Mouse (Mus musculus) cerebellum, adult 9-11 months (tissue): ENCODE measurements around the gene Cfap99.
A peak's percentile ranks its signal among the peaks of the same experiment; 100 is the strongest.

Experiments
- DNase-seq: peaks from one replicate; pipeline ENCODE4 v3.0.0; 2022

Cfap99 gene

DNA sequence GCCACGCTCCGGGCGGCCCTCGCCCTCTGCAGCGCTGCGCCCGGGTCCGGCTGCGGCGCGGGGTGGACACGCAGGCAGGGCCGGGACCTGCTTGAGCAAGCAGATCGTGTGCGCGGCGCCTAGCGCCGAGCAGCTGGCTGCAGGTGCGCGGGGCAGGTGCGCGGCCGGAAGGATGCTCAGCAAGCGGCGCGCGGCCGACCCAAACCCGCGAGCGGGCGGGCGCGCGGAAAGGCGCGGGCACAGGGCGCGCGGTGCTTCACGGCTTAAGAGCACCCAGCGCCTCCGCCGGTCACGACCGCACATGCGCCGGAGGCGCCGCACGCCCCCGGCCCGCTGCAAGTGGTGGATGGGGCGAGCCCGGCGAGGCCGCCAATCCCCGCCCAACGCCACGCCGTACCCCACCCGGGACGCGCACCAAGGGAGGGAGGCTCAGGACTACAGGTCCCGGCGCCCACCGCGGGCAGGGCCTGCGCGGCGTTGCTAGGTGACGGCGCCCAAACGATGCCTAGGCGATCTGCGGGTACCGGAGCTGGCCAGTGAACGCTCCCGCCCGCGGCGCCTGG is at the start of gene Cfap99, which contains the start of gene Zfyve28:
Gene Cfap99 (plus strand): TSS at position 447 of the 563 bp plus-strand sequence.
Gene Zfyve28 (minus strand): TSS at position 296 of the 563 bp plus-strand sequence.
- peak; percentile 99 for DNase-seq

DNA sequence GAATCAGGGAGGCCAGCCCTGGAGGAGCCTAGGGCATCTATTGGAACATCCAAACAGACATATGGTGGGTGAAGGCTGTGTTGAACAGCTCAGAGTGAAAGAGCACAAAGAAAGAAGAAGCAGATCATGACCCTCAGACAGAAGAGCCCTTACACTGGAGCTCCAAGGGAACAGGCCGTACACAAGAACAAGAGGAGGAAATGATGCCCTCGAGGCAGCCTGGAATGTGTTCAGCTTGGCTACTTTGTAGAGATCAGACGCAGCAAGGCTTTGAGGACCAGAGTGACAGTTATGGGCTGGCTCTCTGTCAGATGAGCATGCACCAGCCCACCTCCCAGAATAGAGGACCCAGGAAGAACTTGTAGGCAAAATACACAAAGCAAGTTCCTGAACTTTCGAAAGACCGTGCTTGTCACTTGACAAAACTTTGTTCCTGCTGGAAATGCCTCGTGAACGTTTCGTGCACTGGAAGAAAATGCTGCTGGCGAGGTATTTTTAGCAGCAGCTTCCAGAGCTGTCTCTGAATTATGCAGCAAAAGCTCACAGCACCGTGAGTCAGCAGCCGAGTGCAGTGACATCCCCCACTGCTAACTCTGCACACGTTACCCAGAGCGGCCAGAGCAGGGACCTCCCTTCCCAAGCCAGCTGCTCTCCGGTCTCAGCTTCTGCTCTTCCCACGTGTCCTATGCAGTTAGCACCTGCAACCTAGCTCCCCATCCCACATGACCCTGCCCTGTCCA is 46.0 kb upstream of the Cfap99 start:
- DNase-seq = no peak

DNA sequence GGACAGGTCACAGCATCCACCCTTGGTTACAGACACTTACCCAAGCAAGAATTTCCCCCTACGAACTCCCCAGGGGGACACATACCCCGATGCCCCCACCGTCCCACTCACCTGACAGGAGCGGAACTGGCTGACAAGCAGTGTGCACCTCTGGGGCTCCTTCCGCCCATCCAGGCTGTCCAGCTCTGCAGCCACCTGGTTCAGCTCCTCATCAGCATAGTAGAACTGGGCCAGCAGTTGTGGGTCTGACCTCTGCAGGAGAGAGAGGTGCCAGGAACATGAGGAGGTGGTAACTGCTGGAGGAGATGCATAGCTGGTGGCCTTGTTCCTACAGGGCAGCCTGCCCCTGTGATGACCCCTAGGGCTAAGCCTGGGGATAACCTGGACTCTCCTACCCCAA is 45.3 kb upstream of the Cfap99 start:
- DNase-seq = no peak

DNA sequence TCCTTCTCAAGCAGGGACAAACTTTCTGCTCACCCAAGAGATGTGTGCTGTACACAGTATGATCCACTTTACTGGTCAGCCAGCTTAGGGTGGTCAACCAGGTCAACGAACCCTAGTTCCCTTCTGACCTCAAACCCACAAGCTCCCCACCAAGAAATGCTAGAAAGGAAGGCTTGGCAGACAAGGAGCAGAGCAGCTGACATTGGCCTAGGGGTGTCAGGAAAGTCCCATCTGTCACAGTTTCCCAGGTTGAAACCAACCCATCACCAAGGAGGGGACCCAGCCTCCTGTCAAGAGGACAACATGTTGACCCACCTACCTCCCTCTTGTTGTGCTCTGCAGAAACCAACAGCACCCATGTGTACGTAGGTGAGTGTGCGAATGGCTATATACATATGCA is 42.0 kb upstream of the Cfap99 start:
- no peak for DNase-seq

DNA sequence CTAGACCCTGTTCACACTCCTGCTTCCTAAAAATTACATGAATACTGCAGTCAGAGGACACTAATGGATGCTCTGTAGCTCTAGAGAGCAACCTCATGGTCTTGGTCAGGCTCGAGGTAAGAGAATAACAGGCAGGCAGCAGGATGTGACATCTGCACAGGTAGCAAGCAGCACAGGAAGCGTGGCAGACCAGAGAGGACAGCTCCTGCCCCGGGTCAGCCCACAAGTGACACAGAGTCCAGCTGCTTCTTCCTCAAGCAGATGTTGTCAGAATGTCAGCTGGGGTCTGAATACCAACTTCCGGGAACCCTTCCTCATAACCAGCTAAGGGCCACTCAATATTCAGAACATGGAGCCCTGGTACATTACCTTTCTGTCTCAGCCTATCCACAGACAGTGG is 39.3 kb upstream of the Cfap99 start:
- DNase-seq = no peak

DNA sequence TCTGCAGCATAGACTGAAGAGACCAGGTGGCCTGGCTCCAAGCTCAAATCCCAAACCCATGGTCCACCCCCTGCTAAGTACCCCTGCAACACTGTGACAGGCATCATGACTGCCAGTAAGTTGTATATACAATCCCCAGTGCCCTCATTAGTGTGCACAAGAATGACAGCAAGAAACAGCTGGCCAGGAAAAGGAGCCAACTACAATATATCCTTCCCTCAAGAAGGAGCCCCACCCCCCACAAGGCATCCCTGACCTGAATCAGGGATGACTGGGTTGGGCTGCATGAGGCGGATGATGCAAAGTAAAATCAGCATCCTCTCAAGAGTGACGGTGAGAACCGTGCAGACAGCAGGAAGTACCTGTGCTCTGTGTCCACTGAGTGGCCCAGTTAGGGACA is 38.3 kb upstream of the Cfap99 start:
- no peak for DNase-seq

DNA sequence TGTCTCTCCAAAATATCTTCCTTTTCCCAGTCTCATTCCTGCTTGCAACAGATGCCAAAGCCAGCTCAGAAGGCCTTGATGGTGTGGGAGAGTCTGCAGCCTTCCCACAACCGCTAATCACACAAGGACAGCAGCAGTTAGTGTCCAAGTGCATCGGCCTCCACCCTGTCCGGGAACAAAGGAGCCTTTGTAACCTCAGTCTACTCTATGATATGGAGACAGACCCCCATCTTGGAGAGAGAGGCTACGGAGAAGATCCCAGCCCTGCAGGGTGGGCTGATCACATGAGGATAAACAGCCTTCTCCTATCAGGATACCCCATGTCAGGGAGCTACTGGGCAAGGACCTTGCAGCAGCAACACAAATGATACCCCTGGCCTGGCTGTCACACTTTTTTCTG is 36.6 kb upstream of the Cfap99 start:
- no peak for DNase-seq

DNA sequence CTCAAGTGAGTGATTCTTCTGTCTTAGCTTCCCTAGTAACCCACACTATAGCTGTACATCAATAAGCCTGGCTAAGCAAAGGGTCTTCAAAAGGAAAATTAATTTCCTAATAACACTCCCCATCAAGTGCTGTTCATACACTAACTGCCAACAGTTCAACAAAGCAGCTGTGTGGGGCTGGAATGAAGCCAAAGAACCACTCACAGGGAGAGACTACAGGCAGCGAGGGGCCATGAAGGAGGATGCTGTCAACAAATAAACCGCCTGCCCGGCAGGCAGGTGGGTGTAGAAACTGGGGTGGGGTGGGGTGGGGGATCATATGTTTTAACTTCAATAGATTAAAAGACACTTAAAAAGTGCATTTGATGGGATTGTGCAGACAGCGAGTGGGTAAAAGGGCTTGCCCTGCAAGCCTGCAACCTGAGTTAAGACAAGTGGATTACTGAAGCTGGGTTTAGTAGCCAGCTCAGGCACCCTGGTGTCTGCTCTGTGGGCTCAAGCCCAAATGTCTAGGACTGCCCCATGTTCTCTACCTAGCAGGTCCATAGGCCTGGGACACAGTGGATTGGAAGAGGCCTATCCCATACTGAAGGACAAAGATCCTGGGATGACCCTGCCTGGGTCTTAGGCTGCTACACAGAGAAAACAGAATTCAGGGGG is 36.0 kb upstream of the Cfap99 start:
- no peak for DNase-seq

DNA sequence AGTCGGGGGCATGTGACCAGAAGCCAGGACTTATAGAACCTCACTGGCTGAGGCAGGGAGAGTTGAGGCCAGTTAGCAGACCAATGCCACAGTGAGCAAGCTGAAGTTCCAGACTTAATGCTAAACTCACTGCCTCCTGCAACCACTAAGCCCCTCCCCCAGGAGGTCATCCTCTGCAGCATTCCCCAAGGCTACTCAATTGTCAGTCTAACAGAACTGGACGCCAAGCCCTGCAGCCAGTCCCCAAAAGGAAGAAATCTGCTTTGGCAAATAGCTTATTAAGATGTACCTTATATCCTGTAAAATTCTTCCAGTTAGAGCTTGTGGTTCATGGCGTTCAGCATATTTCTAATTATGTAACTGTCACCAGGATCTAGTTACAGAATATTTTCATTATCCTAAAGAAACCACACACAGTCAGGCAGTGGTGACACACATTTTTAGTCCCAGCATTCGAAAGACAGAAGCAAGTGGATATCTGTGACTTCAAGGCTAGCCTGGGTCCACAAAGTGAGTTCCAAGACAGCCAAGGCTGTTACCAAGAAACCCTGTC is 35.4 kb upstream of the Cfap99 start:
- DNase-seq = no peak

DNA sequence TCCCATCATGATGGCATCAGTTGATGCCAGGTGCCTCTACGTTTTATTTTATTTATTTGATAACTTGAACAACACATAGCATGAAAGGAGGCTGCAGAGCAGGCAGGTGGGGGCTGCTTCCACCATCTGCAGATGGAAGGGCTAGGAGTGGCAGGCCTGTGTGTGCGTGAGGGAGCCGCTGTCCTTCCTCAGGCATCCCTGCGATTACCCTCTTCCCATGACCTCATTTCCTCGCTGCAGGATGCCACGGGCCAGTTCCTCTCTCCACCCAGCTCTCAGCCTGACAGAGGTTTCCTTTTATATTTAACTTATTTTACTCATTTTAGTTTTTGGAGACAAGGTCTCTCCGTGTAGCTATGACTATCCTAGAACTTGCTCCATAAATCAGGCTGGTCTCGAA is 34.1 kb upstream of the Cfap99 start:
- no peak for DNase-seq

DNA sequence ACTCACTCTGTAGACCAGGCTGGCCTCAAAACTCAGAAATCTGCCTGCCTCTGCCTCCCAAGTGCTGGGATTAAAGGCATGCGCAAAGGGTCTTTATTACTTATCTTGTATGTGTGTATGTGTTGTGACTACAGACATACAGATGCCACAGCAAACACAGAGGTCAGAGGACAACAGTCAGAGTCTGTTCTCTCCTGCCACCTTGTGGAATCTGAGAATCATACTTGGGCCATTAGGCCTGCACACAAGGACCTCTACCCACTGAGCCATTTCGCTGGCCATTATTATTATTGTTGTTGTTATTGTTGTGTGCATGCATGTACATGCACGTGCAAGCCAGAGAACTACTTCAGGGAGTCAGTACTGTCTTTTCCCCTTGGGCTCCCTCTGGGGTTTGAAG is 33.2 kb upstream of the Cfap99 start:
- no peak for DNase-seq

DNA sequence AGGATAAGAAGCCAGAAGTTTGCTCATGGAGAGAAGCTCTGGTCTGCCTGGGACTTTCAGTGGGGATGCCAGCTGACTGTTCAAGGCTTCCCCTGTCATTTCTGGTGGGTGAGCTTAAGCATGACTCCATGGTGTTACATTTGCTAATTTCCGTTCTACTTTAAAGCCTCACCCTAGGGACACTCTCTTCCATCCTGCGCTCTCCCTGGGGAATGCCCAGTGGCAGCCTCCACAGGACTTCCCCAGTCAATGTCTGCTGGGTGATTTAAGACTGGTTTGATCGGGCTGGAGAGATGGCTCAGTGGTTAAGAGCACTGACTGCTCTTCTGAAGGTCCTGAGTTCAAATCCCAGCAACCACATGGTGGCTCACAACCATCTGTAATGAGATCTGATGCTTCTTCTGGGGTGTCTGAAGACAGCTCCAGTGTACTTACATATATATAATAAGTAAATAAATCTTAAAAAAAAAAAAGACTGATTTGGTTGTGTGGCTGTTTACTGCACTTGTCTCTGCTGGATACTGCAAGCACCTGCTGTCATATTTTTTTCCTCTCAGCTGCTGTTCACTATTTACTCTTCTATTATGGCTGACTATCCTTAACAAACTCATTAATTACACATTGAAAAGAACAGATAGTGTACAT is 29.1 kb upstream of the Cfap99 start:
- DNase-seq = no peak

DNA sequence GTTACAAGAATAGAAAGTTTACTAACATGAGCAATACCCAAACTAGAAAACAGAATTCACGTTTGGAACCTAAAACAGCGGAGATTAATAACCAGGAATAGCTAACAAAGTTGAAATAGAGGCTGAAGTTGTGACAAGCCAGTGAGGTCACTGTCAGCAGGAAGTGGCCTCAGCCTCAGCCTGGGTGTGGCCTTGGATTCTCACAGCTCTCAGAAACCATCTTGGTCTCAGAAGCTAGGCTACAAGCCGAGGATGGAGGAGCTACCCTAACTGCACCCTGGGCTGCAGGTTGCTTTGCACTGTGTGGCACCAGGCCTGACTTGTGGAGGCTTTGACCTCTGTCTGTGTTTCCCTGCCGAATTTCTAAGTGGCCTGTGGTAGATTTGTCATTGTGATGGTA is 22.3 kb upstream of the Cfap99 start:
- DNase-seq = no peak

DNA sequence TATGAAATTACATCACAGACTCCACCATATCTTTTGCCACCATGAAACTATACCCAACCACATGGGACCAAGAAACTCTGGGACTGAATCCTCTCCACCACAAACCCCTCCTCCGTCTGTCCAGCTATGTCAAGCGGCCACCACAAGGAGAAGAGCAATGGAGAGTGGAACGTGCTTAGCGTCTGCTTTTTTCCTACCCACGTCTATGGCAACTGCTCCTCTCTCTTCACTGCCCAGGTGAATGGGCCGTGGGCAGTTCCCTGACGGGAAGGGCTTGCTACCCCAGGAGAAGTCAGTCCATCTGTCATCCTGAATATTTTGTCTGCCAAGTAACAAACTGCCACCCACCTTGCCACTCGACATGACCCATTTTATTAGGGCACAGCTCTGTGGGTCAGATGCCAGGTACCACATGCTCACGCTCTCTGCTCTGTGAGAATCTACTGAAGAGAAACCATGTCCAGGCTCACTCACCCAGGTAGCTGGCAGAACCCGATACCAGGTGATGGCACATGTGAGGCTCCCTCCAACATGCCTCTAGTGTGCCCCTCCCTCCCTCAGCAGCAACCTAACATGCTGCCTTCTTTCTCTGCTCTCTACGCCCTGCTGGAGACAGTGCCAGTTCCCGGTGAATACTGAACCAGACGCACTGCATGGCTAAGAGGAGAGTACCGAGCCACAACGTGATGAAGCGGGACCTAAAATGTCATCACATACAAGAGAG is 19.0 kb upstream of the Cfap99 start:
- peak; percentile 99 for DNase-seq

DNA sequence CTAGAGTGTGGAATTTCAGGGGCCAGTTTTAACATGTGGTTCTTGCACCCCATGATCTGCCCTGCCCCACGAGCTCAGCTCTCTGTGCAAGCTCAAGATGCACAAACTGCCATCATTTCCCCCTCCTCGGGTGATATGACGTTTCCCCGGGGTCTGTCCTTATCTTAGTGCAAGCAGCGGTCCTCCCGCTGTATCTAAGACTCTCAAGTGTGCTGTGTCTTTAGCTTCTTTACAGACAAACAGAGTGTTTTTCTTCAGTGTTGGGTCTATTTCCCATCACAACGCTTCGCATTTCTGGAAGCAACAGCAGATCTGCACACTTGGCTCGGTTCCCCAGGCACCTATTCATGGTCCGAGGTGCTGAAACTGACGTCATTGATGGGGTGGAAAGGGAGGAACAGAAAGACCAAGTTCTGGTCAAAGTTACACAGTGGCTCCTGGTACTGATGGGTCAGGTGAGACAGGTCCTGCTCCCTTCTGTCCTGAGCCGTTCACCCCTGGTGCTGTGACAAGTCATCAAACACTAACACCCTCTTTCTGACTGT is 18.4 kb upstream of the Cfap99 start:
- peak; percentile 82 for DNase-seq

DNA sequence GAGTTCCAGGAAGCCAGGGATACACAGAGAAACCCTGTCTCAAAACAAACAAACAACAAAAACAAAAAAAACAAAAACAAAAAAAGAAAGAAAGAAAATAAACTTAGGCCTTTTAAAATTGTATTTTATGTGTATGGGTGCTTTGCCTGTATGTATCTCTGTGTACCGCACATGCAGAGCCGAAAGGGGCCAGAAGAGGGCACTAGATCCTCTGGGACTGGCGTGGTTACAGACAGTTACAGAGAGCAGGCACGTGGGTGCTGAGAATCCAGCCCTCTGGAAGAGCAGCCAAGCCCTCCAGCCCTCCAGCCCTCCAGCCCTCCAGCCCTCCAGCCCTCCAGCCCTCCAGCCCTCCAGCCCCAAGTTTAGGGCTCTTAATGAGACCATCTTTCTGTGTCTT is 16.7 kb upstream of the Cfap99 start:
- peak; percentile 51 for DNase-seq

DNA sequence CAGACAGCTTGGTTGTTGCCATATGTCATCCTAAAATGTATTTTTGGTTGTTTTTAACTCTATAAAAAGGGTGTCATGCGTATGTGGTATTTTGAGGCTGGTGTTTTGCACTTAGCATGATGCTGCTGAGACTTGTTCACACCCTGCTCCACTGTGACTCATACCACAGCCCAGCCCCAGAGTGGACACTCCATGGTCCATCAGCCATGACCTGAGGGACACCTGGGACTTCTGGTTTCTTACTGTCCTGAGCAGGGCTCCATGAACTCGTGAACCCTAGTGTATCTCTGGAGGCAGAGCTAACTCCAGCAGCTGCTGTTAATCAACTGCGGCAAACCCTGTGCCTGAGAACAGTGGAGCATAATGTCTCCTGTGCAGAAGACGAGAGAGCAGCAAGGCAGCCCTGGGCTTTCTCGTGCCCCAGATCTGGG is 15.1 kb upstream of the Cfap99 start:
- no peak for DNase-seq

DNA sequence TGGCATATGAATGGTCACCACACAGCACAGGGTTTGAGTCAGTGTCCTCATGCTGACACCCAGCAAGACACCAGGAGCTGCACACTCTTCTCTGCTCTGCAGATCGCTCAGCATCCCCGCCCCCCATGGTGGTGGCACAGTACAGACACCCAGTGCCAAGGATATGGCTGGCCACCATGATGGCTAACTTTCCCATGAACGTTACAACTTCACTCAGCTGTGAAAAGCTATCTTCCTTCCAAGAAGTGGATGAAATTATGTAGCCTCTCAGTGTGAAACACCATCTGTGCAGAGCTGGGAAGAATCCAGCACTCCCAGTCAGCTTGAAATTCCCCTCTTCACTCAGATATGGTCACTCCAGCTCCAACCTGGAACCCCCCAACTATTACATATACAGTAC is 14.1 kb upstream of the Cfap99 start:
- DNase-seq = peak; percentile 91

DNA sequence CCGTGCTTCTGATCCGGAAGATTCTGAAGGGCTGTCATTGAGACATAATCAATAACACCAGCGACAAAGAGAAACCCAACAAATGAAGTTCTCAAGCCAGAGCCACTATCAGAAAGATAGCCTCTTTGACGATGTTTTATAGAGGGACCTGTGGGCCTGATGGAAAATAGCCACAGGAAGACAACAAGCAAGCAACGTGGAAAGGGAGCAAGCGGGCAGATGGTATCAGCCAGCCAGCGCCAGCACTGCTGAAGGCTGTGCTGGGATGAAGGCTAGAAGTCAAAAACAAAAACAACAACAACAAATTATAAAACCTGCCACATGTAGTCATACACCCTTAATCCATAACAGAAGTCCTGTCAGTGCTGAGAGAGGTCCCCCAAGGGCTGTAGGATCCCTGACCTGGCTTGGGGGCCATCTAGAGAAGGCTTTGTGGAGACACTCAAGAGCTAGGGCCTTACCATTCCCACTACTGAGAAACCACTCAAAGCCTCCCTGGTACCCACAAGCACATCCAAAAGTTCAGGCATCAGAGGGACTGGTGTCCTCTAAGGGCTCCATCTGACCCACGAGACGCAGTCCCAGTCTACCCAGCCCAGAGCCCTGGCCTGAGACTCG is 13.6 kb upstream of the Cfap99 start:
- DNase-seq = peak; percentile 66

DNA sequence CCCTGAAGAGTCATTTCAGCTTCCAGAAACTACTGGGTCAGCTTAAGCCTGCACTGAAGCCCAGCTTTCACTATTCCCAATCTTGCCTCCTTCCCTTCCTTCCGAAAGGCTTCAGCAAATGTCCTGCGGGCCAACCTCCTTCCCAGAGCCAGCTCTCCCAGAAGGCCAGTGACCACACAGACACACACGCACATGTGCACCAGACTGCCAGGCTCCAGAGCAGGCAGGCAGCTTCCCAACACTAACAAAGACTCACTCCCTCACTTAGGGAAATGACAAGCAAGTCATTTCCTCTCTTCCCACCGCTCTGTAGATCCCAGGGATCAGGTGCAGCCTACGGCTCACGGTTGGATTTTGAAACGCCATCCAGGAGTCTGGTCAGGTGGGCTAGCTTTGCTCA is 12.2 kb upstream of the Cfap99 start:
- DNase-seq = peak; percentile 64

DNA sequence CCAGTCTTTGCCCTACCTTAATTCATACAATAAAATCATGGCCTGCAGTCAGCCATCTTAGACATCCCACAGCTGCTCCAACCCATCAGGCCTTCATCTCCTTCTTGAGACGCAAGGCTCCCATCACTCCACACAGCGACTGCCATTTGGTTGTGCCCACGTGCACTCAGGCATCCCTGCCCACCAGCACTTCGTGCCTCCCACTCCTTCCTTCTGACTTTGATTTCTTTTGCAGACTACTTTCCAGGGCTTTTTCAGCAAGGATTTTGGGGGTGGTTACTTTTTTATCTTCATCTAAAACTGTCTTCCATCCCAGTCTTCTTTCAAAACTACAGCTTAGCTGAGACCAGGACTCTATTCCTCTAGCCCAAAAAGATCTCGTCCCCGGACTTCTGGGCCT is 11.7 kb upstream of the Cfap99 start:
- no peak for DNase-seq

DNA sequence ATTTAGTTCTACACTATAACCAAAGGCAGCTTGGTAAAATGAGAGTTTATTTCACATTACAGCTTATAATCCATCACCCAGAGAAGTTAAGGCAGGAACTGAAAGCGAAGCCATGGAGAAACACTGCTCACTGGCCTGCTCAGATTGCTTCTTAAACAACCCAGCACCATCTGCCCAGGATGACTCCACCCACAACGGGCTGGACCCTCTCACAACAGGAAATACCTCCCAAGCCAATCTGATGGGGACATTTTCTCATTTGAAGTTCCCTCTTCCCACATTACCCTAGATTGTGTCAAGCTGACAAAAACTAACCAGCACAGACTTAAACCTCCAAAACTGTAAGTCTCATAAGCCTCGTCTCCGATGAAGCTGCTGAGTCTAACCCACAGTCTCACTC is 10.3 kb upstream of the Cfap99 start:
- DNase-seq = no peak
